Mouse (Mus musculus): ENCODE measurements around the gene Zfp654. TPM values are rescaled to one million over a fixed set of nuclear protein-coding genes. Genes with fewer than 3 reads are reported as not detected.
A peak's percentile ranks its signal among the peaks of the same experiment; 100 is the strongest.

Gene Zfp654
- polyA plus RNA-seq, 1 experiment from 2014 or later: 9.6 TPM

- WGBS: 92% methylated on average over 3 of the region's 3 CpGs
- H3K36me3 ChIP-seq (replicated peaks; ENCODE audit: control insufficient read depth, insufficient read depth, low read depth, low read length): no peaks in the 10 kb centered on the region
- H3K9me3 ChIP-seq (replicated peaks; ENCODE audit: control insufficient read depth, low read length): no peaks in the 10 kb centered on the region
- no peak overlapping the region for H3K27ac ChIP-seq (replicated peaks; ENCODE audit: low read depth, low read length)
- H3K4me1 ChIP-seq (ENCODE audit: control insufficient read depth, insufficient read depth, low read length): no peaks in the 10 kb centered on the region
- H3K4me2 ChIP-seq (ENCODE audit: low read depth, low read length): no peak overlapping the region
- H3K4me3 ChIP-seq (ENCODE audit: low read depth, low read length): no peak overlapping the region
- no peaks in the 10 kb centered on the region for H3K27me3 ChIP-seq (ENCODE audit: control insufficient read depth, insufficient read depth, low read length)
- DNase-seq (ENCODE audit: low spot score): no peak
- no peak overlapping the region for H3K9ac ChIP-seq (replicated peaks; ENCODE audit: low read length)
- ATAC-seq (replicated peaks; ENCODE audit: insufficient number of reproducible peaks, low FRiP score, low TSS enrichment, low read depth): no peak
Observed at GRCm38 (mm10) chr16:64789706-64790105, 61.7 kb downstream of the Zfp654 start.

- 77% methylated on average over 1 of the region's 1 CpGs for WGBS
- H3K36me3 ChIP-seq (replicated peaks; ENCODE audit: control insufficient read depth, insufficient read depth, low read depth, low read length): no peaks in the 10 kb centered on the region
Observed at GRCm38 (mm10) chr16:64775516-64775915, 75.9 kb downstream of the Zfp654 start.

GRCm38 (mm10) chr16:64771431-64771818 lies 80.0 kb downstream of the Zfp654 start:
- no peaks in the 10 kb centered on the region; the same call in 1 of the 2 replicates for H3K36me3 ChIP-seq (replicated peaks; ENCODE audit: control insufficient read depth, insufficient read depth, low read depth, low read length)
- H3K4me1 ChIP-seq (ENCODE audit: control insufficient read depth, insufficient read depth, low read length): no peaks in the 10 kb centered on the region
- peak overlapping the region; percentile 21; the same call in 1 of the 2 replicates for H3K4me2 ChIP-seq (ENCODE audit: low read depth, low read length)

More at GRCm38 (mm10) chr16:64775516-64775915, 75.9 kb downstream of the Zfp654 start:
- no peak overlapping the region for H3K4me3 ChIP-seq (ENCODE audit: low read depth, low read length)
- H3K9ac ChIP-seq (replicated peaks; ENCODE audit: low read length): no peak overlapping the region
- no peak overlapping the region for H3K27ac ChIP-seq (replicated peaks; ENCODE audit: low read depth, low read length)
- DNase-seq (ENCODE audit: low spot score) (no peak), ATAC-seq (replicated peaks; ENCODE audit: insufficient number of reproducible peaks, low FRiP score, low TSS enrichment, low read depth) (no peak)
- no peaks in the 10 kb centered on the region for H3K27me3 ChIP-seq (ENCODE audit: control insufficient read depth, insufficient read depth, low read length)
- H3K4me2 ChIP-seq (ENCODE audit: low read depth, low read length): no peak overlapping the region
- no peaks in the 10 kb centered on the region for H3K9me3 ChIP-seq (replicated peaks; ENCODE audit: control insufficient read depth, low read length)
- no peaks in the 10 kb centered on the region for H3K4me1 ChIP-seq (ENCODE audit: control insufficient read depth, insufficient read depth, low read length)

DNA sequence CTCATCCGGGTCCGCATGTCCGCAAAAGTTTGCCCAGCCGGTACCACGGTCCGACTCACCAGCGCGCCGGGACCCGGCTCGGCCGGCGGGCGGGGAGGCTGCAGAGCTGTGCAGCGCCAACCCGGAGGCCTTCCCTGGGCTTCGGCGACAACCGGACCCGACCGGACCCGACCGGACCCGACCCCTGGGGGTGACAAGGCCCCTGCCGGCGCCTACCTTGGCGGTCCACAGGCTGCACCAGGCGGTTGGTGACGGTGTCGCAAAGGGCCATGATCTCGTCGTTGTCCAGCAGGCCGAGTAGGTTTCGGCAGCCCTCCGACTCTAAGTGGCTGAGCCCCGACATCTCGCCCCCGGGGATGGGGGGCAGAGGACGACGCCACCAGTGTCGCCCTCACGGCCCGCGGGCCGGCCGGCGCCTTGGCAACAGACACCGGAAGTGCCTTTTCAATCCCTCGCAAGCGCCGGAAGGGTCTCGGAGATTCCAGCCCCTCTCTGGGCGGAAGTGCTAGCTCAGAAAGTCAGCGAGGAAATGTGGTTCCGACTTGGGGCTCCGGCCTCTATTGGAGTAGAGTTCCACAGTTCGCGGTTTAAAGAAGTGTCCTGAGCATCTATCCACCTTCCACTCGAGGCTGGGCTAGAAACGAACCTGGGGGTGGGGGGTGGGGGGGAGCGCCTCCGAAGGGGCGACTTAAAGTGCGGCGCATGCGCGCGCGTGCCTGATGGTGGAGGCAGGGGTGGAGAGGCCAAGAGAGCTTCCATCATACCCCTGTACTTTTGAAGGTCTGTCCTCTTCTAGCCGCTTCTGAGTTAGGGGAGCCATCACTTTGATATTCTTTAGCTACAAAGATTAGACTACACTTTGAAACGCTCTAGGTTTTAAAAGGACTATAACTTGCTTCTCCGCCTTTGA lies 80.7 kb downstream of the Zfp654 start, which contains the start of gene 4930453N24Rik:
Gene 4930453N24Rik, minus strand, starts transcription at position 641 of the 910 bp plus-strand sequence.
- Histone ChIP-seq H3K4me2 (ENCODE audit: low read depth, low read length) (peak within 1 kb of the TSS; percentile 50), H3K4me1 (ENCODE audit: control insufficient read depth, insufficient read depth, low read length) (no peaks in the 10 kb centered on the region), H3K9ac (replicated peaks; ENCODE audit: low read length) (peak within 1 kb of the TSS; percentile 86), H3K9me3 (replicated peaks; ENCODE audit: control insufficient read depth, low read length) (no peaks in the 10 kb centered on the region), H3K4me3 (ENCODE audit: low read depth, low read length) (peak within 1 kb of the TSS; percentile 82), H3K27me3 (ENCODE audit: control insufficient read depth, insufficient read depth, low read length) (no peaks in the 10 kb centered on the region), H3K27ac (replicated peaks; ENCODE audit: low read depth, low read length) (peak within 1 kb of the TSS; percentile 82; the same call in 1 of the 2 replicates), H3K36me3 (replicated peaks; ENCODE audit: control insufficient read depth, insufficient read depth, low read depth, low read length) (no peaks in the 10 kb centered on the region; the same call in 1 of the 2 replicates)
- 2% methylated on average over 68 of the region's 72 CpGs for WGBS
- ATAC-seq (replicated peaks; ENCODE audit: insufficient number of reproducible peaks, low FRiP score, low TSS enrichment, low read depth) (peak; percentile 95), DNase-seq (ENCODE audit: low spot score) (peak; percentile 92)

More at GRCm38 (mm10) chr16:64771431-64771818, 80.0 kb downstream of the Zfp654 start:
- Histone ChIP-seq H3K4me3 (ENCODE audit: low read depth, low read length) (peak overlapping the region; percentile 82), H3K9ac (replicated peaks; ENCODE audit: low read length) (peak overlapping the region; percentile 86; the same call in 1 of the 2 replicates), H3K27ac (replicated peaks; ENCODE audit: low read depth, low read length) (no peak overlapping the region; the same call in 1 of the 2 replicates), H3K9me3 (replicated peaks; ENCODE audit: control insufficient read depth, low read length) (no peaks in the 10 kb centered on the region), H3K27me3 (ENCODE audit: control insufficient read depth, insufficient read depth, low read length) (no peaks in the 10 kb centered on the region)
- DNase-seq (ENCODE audit: low spot score) (no peak), ATAC-seq (replicated peaks; ENCODE audit: insufficient number of reproducible peaks, low FRiP score, low TSS enrichment, low read depth) (no peak)
- 91% methylated on average over 2 of the region's 2 CpGs for WGBS

- H3K36me3 ChIP-seq (replicated peaks; ENCODE audit: control insufficient read depth, insufficient read depth, low read depth, low read length): peaks cover 9% of the 10 kb centered on the region
- no peak overlapping the region for H3K4me2 ChIP-seq (ENCODE audit: low read depth, low read length)
- no peak overlapping the region for H3K27ac ChIP-seq (replicated peaks; ENCODE audit: low read depth, low read length)
- H3K4me3 ChIP-seq (ENCODE audit: low read depth, low read length): no peak overlapping the region
- WGBS: 95% methylated on average over 8 of the region's 8 CpGs
- peaks cover 3% of the 10 kb centered on the region; the same call in 1 of the 2 replicates for H3K9me3 ChIP-seq (replicated peaks; ENCODE audit: control insufficient read depth, low read length)
- H3K9ac ChIP-seq (replicated peaks; ENCODE audit: low read length): no peak overlapping the region
- DNase-seq (ENCODE audit: low spot score) (no peak), ATAC-seq (replicated peaks; ENCODE audit: insufficient number of reproducible peaks, low FRiP score, low TSS enrichment, low read depth) (no peak)
- no peaks in the 10 kb centered on the region for H3K27me3 ChIP-seq (ENCODE audit: control insufficient read depth, insufficient read depth, low read length)
- no peaks in the 10 kb centered on the region for H3K4me1 ChIP-seq (ENCODE audit: control insufficient read depth, insufficient read depth, low read length)
Observed at GRCm38 (mm10) chr16:64766696-64767300, 84.7 kb downstream of the Zfp654 start.

DNA sequence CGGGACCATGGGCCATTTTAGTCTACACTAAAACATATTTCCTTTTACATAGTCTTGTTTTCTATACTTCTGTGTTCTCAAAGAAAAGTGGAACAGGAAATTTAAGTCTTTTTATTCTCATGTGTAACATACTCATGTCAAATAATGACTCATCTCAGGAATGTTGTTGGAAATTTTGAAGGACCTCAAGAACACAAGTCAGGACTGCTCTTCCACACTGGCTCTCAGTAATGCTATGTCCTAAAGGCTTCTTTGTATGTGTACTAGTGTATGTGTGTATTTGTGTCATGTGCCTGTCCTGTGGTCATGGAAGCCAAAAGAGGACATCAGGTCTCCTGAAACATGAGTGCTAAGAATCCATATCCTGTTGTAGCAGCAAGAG lies 92.2 kb downstream of the Zfp654 start:
- no peak for DNase-seq (ENCODE audit: low spot score)
- no peak overlapping the region for H3K4me3 ChIP-seq (ENCODE audit: low read depth, low read length)
- peaks cover 9% of the 10 kb centered on the region for H3K36me3 ChIP-seq (replicated peaks; ENCODE audit: control insufficient read depth, insufficient read depth, low read depth, low read length)
- no peak for ATAC-seq (replicated peaks; ENCODE audit: insufficient number of reproducible peaks, low FRiP score, low TSS enrichment, low read depth)
- no peak overlapping the region for H3K4me2 ChIP-seq (ENCODE audit: low read depth, low read length)
- H3K9ac ChIP-seq (replicated peaks; ENCODE audit: low read length): no peak overlapping the region
- no peaks in the 10 kb centered on the region for H3K4me1 ChIP-seq (ENCODE audit: control insufficient read depth, insufficient read depth, low read length)
- no peaks in the 10 kb centered on the region for H3K27me3 ChIP-seq (ENCODE audit: control insufficient read depth, insufficient read depth, low read length)
- no peak overlapping the region for H3K27ac ChIP-seq (replicated peaks; ENCODE audit: low read depth, low read length)
- peaks cover 3% of the 10 kb centered on the region; the same call in 1 of the 2 replicates for H3K9me3 ChIP-seq (replicated peaks; ENCODE audit: control insufficient read depth, low read length)
- 83% methylated on average over 1 of the region's 1 CpGs for WGBS

DNA sequence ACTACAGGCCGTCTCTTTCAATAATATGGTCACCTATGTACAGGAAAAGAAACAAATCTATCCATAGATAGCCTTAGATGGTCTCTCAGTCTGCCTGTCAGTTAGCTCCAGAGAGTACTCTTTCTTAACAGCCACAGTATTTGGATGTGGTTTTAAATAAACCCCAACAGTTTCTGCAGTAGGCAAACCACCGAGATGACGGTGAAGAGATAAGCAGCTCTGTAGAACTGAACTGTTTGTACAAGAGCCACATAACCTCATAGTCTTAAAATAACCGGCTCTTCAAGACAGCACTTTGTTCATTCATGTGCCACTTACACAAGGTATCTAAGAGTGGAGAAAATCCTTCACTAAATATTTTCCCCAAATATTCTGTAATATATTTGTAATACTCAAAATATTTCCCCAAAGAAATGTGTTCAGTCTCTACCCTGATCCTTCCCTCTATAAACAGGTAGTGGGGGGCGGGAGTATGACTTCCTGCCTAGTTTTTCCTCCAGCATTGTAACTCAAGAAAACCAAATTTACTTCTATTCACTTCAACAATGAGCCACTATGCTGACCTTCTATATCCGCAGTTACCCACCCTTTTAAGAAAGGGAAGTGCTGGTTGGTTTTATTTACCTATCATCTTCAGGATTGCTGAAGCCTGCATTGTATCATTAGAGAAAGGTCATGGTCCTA lies 92.7 kb downstream of the Zfp654 start:
- WGBS: 82% methylated on average over 6 of the region's 6 CpGs
- H3K27me3 ChIP-seq (ENCODE audit: control insufficient read depth, insufficient read depth, low read length): no peaks in the 10 kb centered on the region
- no peak for DNase-seq (ENCODE audit: low spot score)
- H3K4me3 ChIP-seq (ENCODE audit: low read depth, low read length): no peak overlapping the region
- no peak for ATAC-seq (replicated peaks; ENCODE audit: insufficient number of reproducible peaks, low FRiP score, low TSS enrichment, low read depth)
- no peak overlapping the region for H3K4me2 ChIP-seq (ENCODE audit: low read depth, low read length)
- no peaks in the 10 kb centered on the region for H3K4me1 ChIP-seq (ENCODE audit: control insufficient read depth, insufficient read depth, low read length)
- peaks cover 9% of the 10 kb centered on the region for H3K36me3 ChIP-seq (replicated peaks; ENCODE audit: control insufficient read depth, insufficient read depth, low read depth, low read length)
- H3K9ac ChIP-seq (replicated peaks; ENCODE audit: low read length): no peak overlapping the region
- H3K27ac ChIP-seq (replicated peaks; ENCODE audit: low read depth, low read length): no peak overlapping the region
- peaks cover 3% of the 10 kb centered on the region; the same call in 1 of the 2 replicates for H3K9me3 ChIP-seq (replicated peaks; ENCODE audit: control insufficient read depth, low read length)

Measured in embryonic facial prominence, embryonic 11.5 days (tissue).